Mouse (Mus musculus): ENCODE data around the gene Gm49405. TPM values are rescaled to one million over a fixed set of nuclear protein-coding genes. Genes with fewer than 3 reads are reported as not detected.
"Not testable (repeated sequence)": the region's sequence is repeated elsewhere in the genome, so short reads cannot be mapped to it uniquely, and the experiment has no call there.

The Gm49405 gene
- polyA plus RNA-seq, 1 experiment = 0.05 TPM

GRCm38 (mm10) chr19:4037788-4038232 is 37.4 kb downstream of the Gm49405 start, which contains the start of gene Gstp1:
TSS of gene Gstp1 (minus strand) at chr19:4037985.
- peaks cover 33% of the 10 kb centered on the region for H3K4me1 ChIP-seq (ENCODE audit: control insufficient read depth)
- peak within 1 kb of the TSS; percentile 69 for H3K4me3 ChIP-seq (replicated peaks)
- no peaks in the 10 kb centered on the region for H3K27me3 ChIP-seq (ENCODE audit: control insufficient read depth)
- H3K9me3 ChIP-seq (ENCODE audit: control insufficient read depth, low read length) = no peaks in the 10 kb centered on the region
- H3K36me3 ChIP-seq (ENCODE audit: control insufficient read depth) = peaks cover 9% of the 10 kb centered on the region
- TF ChIP-seq GATA1 (IDR thresholded peaks at IDR 0.05; ENCODE audit: low read length) = no peak
- no peak for TF ChIP-seq TAL1 (IDR thresholded peaks at IDR 0.05; ENCODE audit: low read length)

DNA sequence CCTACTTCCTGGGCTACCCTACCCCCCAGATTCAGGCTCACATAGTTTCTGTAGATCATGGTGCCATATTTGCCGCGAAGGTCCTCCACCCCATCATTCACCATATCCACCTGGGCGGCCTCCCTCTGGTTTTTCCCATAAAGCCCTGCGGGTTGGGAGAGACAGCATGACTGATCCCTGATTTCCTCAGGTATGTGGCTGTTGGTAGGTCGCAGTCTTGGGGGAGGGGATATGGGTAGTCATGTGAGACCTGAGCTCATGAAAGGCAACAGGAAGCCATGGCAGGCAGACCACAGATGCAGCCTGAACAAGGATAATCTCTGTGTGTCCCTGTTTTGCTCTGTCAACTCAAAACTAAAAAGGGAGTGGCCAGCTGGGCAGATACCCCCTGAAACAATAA is 40.5 kb downstream of the Gm49405 start:
- H3K4me1 ChIP-seq (ENCODE audit: control insufficient read depth) = peaks cover 52% of the 10 kb centered on the region
- not testable (repeated sequence) for H3K9me3 ChIP-seq (ENCODE audit: control insufficient read depth, low read length); H3K27me3 ChIP-seq (ENCODE audit: control insufficient read depth); H3K4me3 ChIP-seq (replicated peaks); H3K36me3 ChIP-seq (ENCODE audit: control insufficient read depth)

- not testable (repeated sequence) for H3K4me3 ChIP-seq (replicated peaks); H3K9me3 ChIP-seq (ENCODE audit: control insufficient read depth, low read length); H3K27me3 ChIP-seq (ENCODE audit: control insufficient read depth); H3K36me3 ChIP-seq (ENCODE audit: control insufficient read depth)
- H3K4me1 ChIP-seq (ENCODE audit: control insufficient read depth) = peaks cover 52% of the 10 kb centered on the region
These were observed 41.1 kb downstream of the Gm49405 start for GRCm38 (mm10) chr19:4041500-4041899.

DNA sequence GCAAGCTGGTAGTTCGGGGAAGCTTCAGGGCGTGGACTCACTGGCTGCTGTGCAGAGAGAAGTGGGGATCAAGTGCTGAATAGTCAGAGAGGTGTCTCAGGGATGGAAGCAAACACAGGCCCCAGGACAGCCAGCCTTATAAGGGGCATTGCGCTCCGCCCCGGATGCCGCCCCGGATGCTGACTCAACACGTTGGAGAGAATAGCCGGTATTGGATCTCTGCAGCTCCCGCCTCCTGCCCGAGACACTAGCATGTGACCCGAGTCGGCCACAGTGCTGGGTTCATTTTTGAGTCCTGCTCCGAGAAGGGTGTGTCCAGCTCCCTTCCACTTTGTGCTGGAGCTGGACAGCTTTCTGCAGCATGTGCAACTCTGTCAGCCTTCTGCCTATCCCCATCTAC is 41.7 kb downstream of the Gm49405 start:
- no peak overlapping the region for H3K4me3 ChIP-seq (replicated peaks)
- no peaks in the 10 kb centered on the region for H3K9me3 ChIP-seq (ENCODE audit: control insufficient read depth, low read length)
- TF ChIP-seq GATA1 (IDR thresholded peaks at IDR 0.05; ENCODE audit: low read length) = no peak
- no peak for TF ChIP-seq TAL1 (IDR thresholded peaks at IDR 0.05; ENCODE audit: low read length)
- H3K4me1 ChIP-seq (ENCODE audit: control insufficient read depth) = peaks cover 55% of the 10 kb centered on the region
- no peaks in the 10 kb centered on the region for H3K27me3 ChIP-seq (ENCODE audit: control insufficient read depth)
- H3K36me3 ChIP-seq (ENCODE audit: control insufficient read depth) = no peaks in the 10 kb centered on the region

GRCm38 (mm10) chr19:4044109-4044508 is 43.7 kb downstream of the Gm49405 start:
- H3K4me3 ChIP-seq (replicated peaks); H3K9me3 ChIP-seq (ENCODE audit: control insufficient read depth, low read length); H3K36me3 ChIP-seq (ENCODE audit: control insufficient read depth); H3K27me3 ChIP-seq (ENCODE audit: control insufficient read depth): not testable (repeated sequence)
- H3K4me1 ChIP-seq (ENCODE audit: control insufficient read depth) = peaks cover 52% of the 10 kb centered on the region

- peaks cover 56% of the 10 kb centered on the region for H3K4me1 ChIP-seq (ENCODE audit: control insufficient read depth)
- no peaks in the 10 kb centered on the region for H3K27me3 ChIP-seq (ENCODE audit: control insufficient read depth)
- peaks cover 3% of the 10 kb centered on the region for H3K9me3 ChIP-seq (ENCODE audit: control insufficient read depth, low read length)
- TF ChIP-seq TAL1 (IDR thresholded peaks at IDR 0.05; ENCODE audit: low read length) = no peak; the same call in 2 of the 3 replicates
- no peak for TF ChIP-seq GATA1 (IDR thresholded peaks at IDR 0.05; ENCODE audit: low read length)
- H3K36me3 ChIP-seq (ENCODE audit: control insufficient read depth) = no peaks in the 10 kb centered on the region
- H3K4me3 ChIP-seq (replicated peaks) = peak within 1 kb of the TSS; percentile 53
These were observed 45.8 kb downstream of the Gm49405 start, which contains the start of gene Gstp2 for GRCm38 (mm10) chr19:4045966-4046865. TSS of gene Gstp2 (minus strand) at chr19:4046023.

DNA sequence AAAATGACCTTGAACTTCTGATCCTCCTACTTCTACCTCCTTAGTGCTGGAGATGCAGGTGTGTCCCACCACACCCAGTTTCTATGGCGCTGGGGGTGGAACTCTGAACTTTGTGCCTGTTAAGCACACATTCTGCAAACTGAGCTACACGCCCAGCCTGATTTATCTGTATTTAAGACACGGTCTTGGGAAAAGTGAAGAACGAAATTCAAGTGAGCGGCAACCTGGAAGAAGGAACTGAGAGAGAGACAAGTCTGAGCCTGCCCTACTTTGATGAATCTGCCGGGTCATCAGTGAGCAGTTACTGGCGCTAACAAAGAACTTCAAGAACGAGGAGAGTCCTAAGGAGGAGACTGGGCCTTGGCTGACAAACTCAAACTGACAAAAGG is 46.4 kb downstream of the Gm49405 start:
- Histone ChIP-seq H3K4me1 (ENCODE audit: control insufficient read depth) (peaks cover 56% of the 10 kb centered on the region), H3K4me3 (replicated peaks) (peak overlapping the region; percentile 53), H3K36me3 (ENCODE audit: control insufficient read depth) (no peaks in the 10 kb centered on the region), H3K9me3 (ENCODE audit: control insufficient read depth, low read length) (peaks cover 5% of the 10 kb centered on the region), H3K27me3 (ENCODE audit: control insufficient read depth) (no peaks in the 10 kb centered on the region)
- no peak; the same call in 2 of the 3 replicates for TF ChIP-seq TAL1 (IDR thresholded peaks at IDR 0.05; ENCODE audit: low read length)
- TF ChIP-seq GATA1 (IDR thresholded peaks at IDR 0.05; ENCODE audit: low read length) = no peak

- H3K27me3 ChIP-seq (ENCODE audit: control insufficient read depth) = no peaks in the 10 kb centered on the region
- peak overlapping the region; percentile 53 for H3K4me3 ChIP-seq (replicated peaks)
- no peak for TF ChIP-seq GATA1 (IDR thresholded peaks at IDR 0.05; ENCODE audit: low read length)
- TF ChIP-seq TAL1 (IDR thresholded peaks at IDR 0.05; ENCODE audit: low read length) = no peak
- peaks cover 5% of the 10 kb centered on the region for H3K9me3 ChIP-seq (ENCODE audit: control insufficient read depth, low read length)
- H3K36me3 ChIP-seq (ENCODE audit: control insufficient read depth) = no peaks in the 10 kb centered on the region
- H3K4me1 ChIP-seq (ENCODE audit: control insufficient read depth) = peaks cover 52% of the 10 kb centered on the region
These were observed 47.4 kb downstream of the Gm49405 start for GRCm38 (mm10) chr19:4047859-4048258.

- H3K36me3 ChIP-seq (ENCODE audit: control insufficient read depth); H3K4me3 ChIP-seq (replicated peaks); H3K27me3 ChIP-seq (ENCODE audit: control insufficient read depth); H3K9me3 ChIP-seq (ENCODE audit: control insufficient read depth, low read length): not testable (repeated sequence)
- H3K4me1 ChIP-seq (ENCODE audit: control insufficient read depth) = peaks cover 44% of the 10 kb centered on the region
These were observed 48.6 kb downstream of the Gm49405 start for GRCm38 (mm10) chr19:4049069-4049468.

DNA sequence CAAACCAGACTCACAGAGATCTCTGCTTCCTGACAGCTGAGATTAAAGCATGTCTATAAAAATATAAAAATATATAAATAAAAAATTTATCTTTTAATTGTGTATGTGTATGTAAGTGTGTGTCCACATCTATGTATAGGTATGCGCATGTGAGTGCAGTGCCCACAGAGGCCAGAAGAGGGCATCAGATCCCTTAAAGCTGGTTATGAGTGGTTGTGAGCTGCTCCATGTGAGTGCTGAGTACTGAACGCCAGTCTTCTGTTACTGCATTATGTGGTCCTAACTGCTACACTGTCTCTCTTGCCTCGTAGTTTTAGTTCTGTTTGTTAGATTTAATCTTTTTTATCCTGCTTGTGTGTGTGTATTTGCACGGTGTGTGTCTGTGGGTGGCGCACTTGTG is 50.6 kb downstream of the Gm49405 start:
- peaks cover 4% of the 10 kb centered on the region for H3K36me3 ChIP-seq (ENCODE audit: control insufficient read depth)
- no peaks in the 10 kb centered on the region for H3K27me3 ChIP-seq (ENCODE audit: control insufficient read depth)
- peaks cover 5% of the 10 kb centered on the region for H3K9me3 ChIP-seq (ENCODE audit: control insufficient read depth, low read length)
- TF ChIP-seq GATA1 (IDR thresholded peaks at IDR 0.05; ENCODE audit: low read length) (no peak), TAL1 (IDR thresholded peaks at IDR 0.05; ENCODE audit: low read length) (no peak)
- no peak overlapping the region for H3K4me3 ChIP-seq (replicated peaks)
- peaks cover 39% of the 10 kb centered on the region for H3K4me1 ChIP-seq (ENCODE audit: control insufficient read depth)
